Mouse (Mus musculus) thymus, postnatal 25 days (tissue): ENCODE data around the gene Zfp511.

Source experiments
- DNase-seq: peaks from one replicate; pipeline ENCODE4 v3.0.0; 2022

Gene Zfp511

GRCm38 (mm10) chr7:140036281-140037170 is at the start of gene Zfp511, which contains the start of gene Tubgcp2:
Gene Zfp511, plus strand, starts transcription at chr7:140036391.
Gene Tubgcp2, minus strand, starts transcription at chr7:140036669.
- peak; percentile 87 for DNase-seq

GRCm38 (mm10) chr7:139988272-139988671 is 47.9 kb upstream of the Zfp511 start:
- no peak for DNase-seq

GRCm38 (mm10) chr7:139990864-139991394 is 45.3 kb upstream of the Zfp511 start:
- no peak for DNase-seq

GRCm38 (mm10) chr7:139992406-139992805 is 43.8 kb upstream of the Zfp511 start, which contains the start of gene Adam8:
Gene Adam8, minus strand, starts transcription at chr7:139992562.
- peak; percentile 25 for DNase-seq

GRCm38 (mm10) chr7:139993532-139993931 is 42.7 kb upstream of the Zfp511 start:
- no peak for DNase-seq

GRCm38 (mm10) chr7:139994202-139994601 is 42.0 kb upstream of the Zfp511 start:
- no peak for DNase-seq

- DNase-seq: peak; percentile 62
Observed at GRCm38 (mm10) chr7:139994676-139995075, 41.5 kb upstream of the Zfp511 start.

GRCm38 (mm10) chr7:139998691-139999350 is 37.4 kb upstream of the Zfp511 start:
- no peak for DNase-seq

GRCm38 (mm10) chr7:140001086-140001740 is 35.0 kb upstream of the Zfp511 start:
- DNase-seq: no peak

- no peak for DNase-seq
Observed at GRCm38 (mm10) chr7:140004666-140005065, 31.5 kb upstream of the Zfp511 start.

GRCm38 (mm10) chr7:140006861-140007611 is 29.2 kb upstream of the Zfp511 start:
- no peak for DNase-seq

- no peak for DNase-seq
Observed at GRCm38 (mm10) chr7:140007781-140008180, 28.4 kb upstream of the Zfp511 start.

- no peak for DNase-seq
Observed at GRCm38 (mm10) chr7:140011336-140011735, 24.9 kb upstream of the Zfp511 start.

GRCm38 (mm10) chr7:140031771-140032170 is 4.4 kb upstream of the Zfp511 start:
- no peak for DNase-seq

- DNase-seq: no peak
Observed at GRCm38 (mm10) chr7:140032366-140032765, 3.8 kb upstream of the Zfp511 start.

- no peak for DNase-seq
Observed at GRCm38 (mm10) chr7:140033386-140033785, 2.8 kb upstream of the Zfp511 start.

GRCm38 (mm10) chr7:140035456-140035855 is 735 bp upstream of the Zfp511 start:
- no peak for DNase-seq

GRCm38 (mm10) chr7:140037171-140037555 is 972 bp downstream of the Zfp511 start:
- no peak for DNase-seq

GRCm38 (mm10) chr7:140042728-140043127 is 6.5 kb downstream of the Zfp511 start:
- no peak for DNase-seq

GRCm38 (mm10) chr7:140045546-140045945 is 9.4 kb downstream of the Zfp511 start:
- DNase-seq: no peak

- no peak for DNase-seq
Observed at GRCm38 (mm10) chr7:140047811-140048311, 11.7 kb downstream of the Zfp511 start.
